Mouse (Mus musculus): ENCODE measurements at regions not wholly inside any gene's neighbourhood (a gene's known extent, or its start where the extent isn't known, plus 50 kb on each side); places are given as distances from the start of the nearest gene placed in this dataset.

DNA sequence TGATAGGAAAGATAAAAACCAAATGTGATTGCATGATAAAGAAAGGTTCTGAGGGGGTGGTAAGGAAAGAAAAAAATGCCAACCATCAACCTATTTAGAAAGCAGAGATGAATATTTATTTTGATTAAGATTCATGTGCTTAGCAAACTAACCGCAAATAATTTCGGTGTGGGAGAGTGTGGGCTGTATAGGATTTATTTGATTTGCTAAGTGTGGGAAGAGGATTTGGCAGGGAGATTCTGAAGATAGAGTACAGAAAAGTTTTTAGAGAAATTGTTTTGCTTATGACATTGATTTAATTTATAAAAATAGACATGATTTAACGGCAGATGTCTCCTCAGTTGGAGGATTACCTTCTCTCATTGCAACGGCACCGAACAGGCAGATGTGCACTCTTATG lies 250.3 kb downstream of the Pros1 start:
- no peak for ATAC-seq (ENCODE audit: insufficient read depth, low read depth)
- H3K27me3 ChIP-seq (ENCODE audit: control insufficient read depth, insufficient read depth, low read length): no peaks in the 10 kb centered on the region
- no peaks in the 10 kb centered on the region for H3K4me1 ChIP-seq (ENCODE audit: control insufficient read depth, insufficient read depth)
- no peak overlapping the region for H3K4me3 ChIP-seq (ENCODE audit: low read depth, low read length)
- no peak overlapping the region for H3K9ac ChIP-seq (replicated peaks; ENCODE audit: low read depth, low read length)
- 0 out of 2 replicates have a peak overlapping the region, but pooled peaks have one; percentile 74 for H3K27ac ChIP-seq (ENCODE audit: low read depth)
- no peak for DNase-seq (ENCODE audit: low spot score)
- no peaks in the 10 kb centered on the region for H3K36me3 ChIP-seq (replicated peaks; ENCODE audit: control insufficient read depth, insufficient read depth, low read length)
- TF ChIP-seq CTCF (IDR thresholded peaks at IDR 0.05; ENCODE audit: low read depth) (no peak), EP300 (IDR thresholded peaks at IDR 0.05; ENCODE audit: low read depth) (no peak)
- 76% methylated on average over 5 of the region's 5 CpGs for WGBS
- no peak overlapping the region for H3K4me2 ChIP-seq (ENCODE audit: low read depth, low read length)
- no peaks in the 10 kb centered on the region for H3K9me3 ChIP-seq (replicated peaks; ENCODE audit: control insufficient read depth, low read length)

- no peaks in the 10 kb centered on the region for H3K9me3 ChIP-seq (replicated peaks; ENCODE audit: control insufficient read depth, low read length)
- ATAC-seq (ENCODE audit: insufficient read depth, low read depth): no peak
- no peaks in the 10 kb centered on the region for H3K27me3 ChIP-seq (ENCODE audit: control insufficient read depth, insufficient read depth, low read length)
- peak; percentile 49 for DNase-seq (ENCODE audit: low spot score)
- H3K4me1 ChIP-seq (ENCODE audit: control insufficient read depth, insufficient read depth): no peaks in the 10 kb centered on the region
- no peak overlapping the region for H3K4me3 ChIP-seq (ENCODE audit: low read depth, low read length)
- H3K36me3 ChIP-seq (replicated peaks; ENCODE audit: control insufficient read depth, insufficient read depth, low read length): no peaks in the 10 kb centered on the region
- WGBS: 41% methylated on average over 11 of the region's 11 CpGs
- no peak overlapping the region for H3K9ac ChIP-seq (replicated peaks; ENCODE audit: low read depth, low read length)
- no peak overlapping the region for H3K4me2 ChIP-seq (ENCODE audit: low read depth, low read length)
- H3K27ac ChIP-seq (ENCODE audit: low read depth): peak overlapping the region; percentile 74
- TF ChIP-seq CTCF (IDR thresholded peaks at IDR 0.05; ENCODE audit: low read depth) (no peak), EP300 (IDR thresholded peaks at IDR 0.05; ENCODE audit: low read depth) (no peak)
Observed at GRCm38 (mm10) chr16:63104938-63105714, 251.0 kb downstream of the Pros1 start.

- DNase-seq (ENCODE audit: low spot score): no peak
- TF ChIP-seq CTCF (IDR thresholded peaks at IDR 0.05; ENCODE audit: low read depth) (no peak), EP300 (IDR thresholded peaks at IDR 0.05; ENCODE audit: low read depth) (no peak)
- no peak overlapping the region for H3K9ac ChIP-seq (replicated peaks; ENCODE audit: low read depth, low read length)
- no peaks in the 10 kb centered on the region for H3K36me3 ChIP-seq (replicated peaks; ENCODE audit: control insufficient read depth, insufficient read depth, low read length)
- no peak for ATAC-seq (ENCODE audit: insufficient read depth, low read depth)
- H3K4me3 ChIP-seq (ENCODE audit: low read depth, low read length): no peak overlapping the region
- peaks cover 6% of the 10 kb centered on the region; the same call in 1 of the 2 replicates for H3K9me3 ChIP-seq (replicated peaks; ENCODE audit: control insufficient read depth, low read length)
- H3K27ac ChIP-seq (ENCODE audit: low read depth): no peak overlapping the region
- H3K27me3 ChIP-seq (ENCODE audit: control insufficient read depth, insufficient read depth, low read length): no peaks in the 10 kb centered on the region
- no peak overlapping the region for H3K4me2 ChIP-seq (ENCODE audit: low read depth, low read length)
- H3K4me1 ChIP-seq (ENCODE audit: control insufficient read depth, insufficient read depth): no peaks in the 10 kb centered on the region
- 58% methylated on average over 2 of the region's 2 CpGs for WGBS
Observed at GRCm38 (mm10) chr16:63116456-63116855, 262.3 kb downstream of the Pros1 start.

DNA sequence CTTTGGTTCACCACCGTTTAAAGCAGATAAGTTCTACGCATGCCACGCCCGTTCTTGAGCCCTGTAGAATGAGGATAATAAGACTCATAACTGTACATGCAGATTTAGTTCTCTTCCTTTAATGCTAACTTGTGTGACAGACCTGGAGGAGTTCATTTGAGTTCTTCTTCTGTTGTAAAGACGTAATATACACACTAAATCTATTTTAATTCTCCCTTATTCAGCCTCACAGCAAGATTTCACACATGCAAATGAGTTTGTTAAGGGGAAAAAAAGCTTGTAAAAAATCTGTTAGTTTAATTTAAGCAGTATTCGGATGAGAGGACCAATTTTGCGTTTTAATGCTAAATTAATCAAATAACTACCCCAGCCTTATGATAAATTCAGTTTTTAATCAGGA lies 264.6 kb downstream of the Pros1 start:
- H3K9me3 ChIP-seq (replicated peaks; ENCODE audit: control insufficient read depth, low read length): peaks cover under 1% of the 10 kb centered on the region; the same call in 1 of the 2 replicates
- DNase-seq (ENCODE audit: low spot score): no peak
- no peak overlapping the region for H3K4me2 ChIP-seq (ENCODE audit: low read depth, low read length)
- no peak overlapping the region for H3K27ac ChIP-seq (ENCODE audit: low read depth)
- no peak overlapping the region for H3K9ac ChIP-seq (replicated peaks; ENCODE audit: low read depth, low read length)
- H3K36me3 ChIP-seq (replicated peaks; ENCODE audit: control insufficient read depth, insufficient read depth, low read length): no peaks in the 10 kb centered on the region
- 67% methylated on average over 7 of the region's 7 CpGs for whole genome bisulfite sequencing
- TF ChIP-seq EP300 (IDR thresholded peaks at IDR 0.05; ENCODE audit: low read depth) (no peak), CTCF (IDR thresholded peaks at IDR 0.05; ENCODE audit: low read depth) (no peak)
- H3K4me3 ChIP-seq (ENCODE audit: low read depth, low read length): no peak overlapping the region
- no peaks in the 10 kb centered on the region for H3K4me1 ChIP-seq (ENCODE audit: control insufficient read depth, insufficient read depth)
- no peaks in the 10 kb centered on the region for H3K27me3 ChIP-seq (ENCODE audit: control insufficient read depth, insufficient read depth, low read length)
- ATAC-seq (ENCODE audit: insufficient read depth, low read depth): no peak

DNA sequence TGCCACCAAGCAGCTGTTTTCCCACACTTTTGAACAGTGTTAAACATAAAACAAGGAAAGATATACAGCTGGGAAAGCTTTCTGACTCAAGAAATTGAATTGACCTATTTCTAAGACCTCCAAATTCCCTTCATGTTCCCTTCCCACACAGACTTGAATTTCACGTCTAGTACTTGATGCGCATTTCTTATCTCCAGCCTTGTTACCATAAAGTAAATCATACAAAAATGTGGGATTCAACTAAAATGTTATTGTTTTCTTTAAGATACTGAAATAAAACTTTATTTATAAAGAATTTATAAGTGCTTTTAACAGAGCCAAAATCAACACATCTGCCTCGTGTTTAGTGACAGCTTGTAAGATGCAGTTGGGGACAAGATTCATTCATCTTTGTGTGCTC lies 289.7 kb downstream of the Pros1 start:
- WGBS: 65% methylated on average over 3 of the region's 3 CpGs
- no peaks in the 10 kb centered on the region for H3K4me1 ChIP-seq (ENCODE audit: control insufficient read depth, insufficient read depth)
- ATAC-seq (ENCODE audit: insufficient read depth, low read depth): no peak

More for the DNA sequence above, 289.7 kb downstream of the Pros1 start:
- DNase-seq (ENCODE audit: low spot score): no peak
- TF ChIP-seq CTCF (IDR thresholded peaks at IDR 0.05; ENCODE audit: low read depth) (no peak), EP300 (IDR thresholded peaks at IDR 0.05; ENCODE audit: low read depth) (no peak)
- H3K36me3 ChIP-seq (replicated peaks; ENCODE audit: control insufficient read depth, insufficient read depth, low read length): no peaks in the 10 kb centered on the region
- H3K27me3 ChIP-seq (ENCODE audit: control insufficient read depth, insufficient read depth, low read length): no peaks in the 10 kb centered on the region
- no peak overlapping the region for H3K27ac ChIP-seq (ENCODE audit: low read depth)
- no peak overlapping the region for H3K4me2 ChIP-seq (ENCODE audit: low read depth, low read length)
- no peak overlapping the region for H3K4me3 ChIP-seq (ENCODE audit: low read depth, low read length)
- H3K9me3 ChIP-seq (replicated peaks; ENCODE audit: control insufficient read depth, low read length): no peaks in the 10 kb centered on the region
- H3K9ac ChIP-seq (replicated peaks; ENCODE audit: low read depth, low read length): no peak overlapping the region
